Mouse (Mus musculus) bone marrow macrophage, adult 2 months (primary cell): Measurements from ENCODE around the gene Ube2l3.

ENCODE experiments used
- CTCF ChIP-seq: IDR thresholded peaks from 2 replicates; pipeline ENCODE4 v1.5.1; 2012; ENCODE audit warnings: low read depth, mild to moderate bottlenecking, low read length, moderate library complexity
- POLR2A ChIP-seq: IDR thresholded peaks from 2 replicates; pipeline ENCODE4 v1.6.1; 2012; ENCODE audit warnings: mild to moderate bottlenecking, low read depth, low read length, borderline replicate concordance

DNA sequence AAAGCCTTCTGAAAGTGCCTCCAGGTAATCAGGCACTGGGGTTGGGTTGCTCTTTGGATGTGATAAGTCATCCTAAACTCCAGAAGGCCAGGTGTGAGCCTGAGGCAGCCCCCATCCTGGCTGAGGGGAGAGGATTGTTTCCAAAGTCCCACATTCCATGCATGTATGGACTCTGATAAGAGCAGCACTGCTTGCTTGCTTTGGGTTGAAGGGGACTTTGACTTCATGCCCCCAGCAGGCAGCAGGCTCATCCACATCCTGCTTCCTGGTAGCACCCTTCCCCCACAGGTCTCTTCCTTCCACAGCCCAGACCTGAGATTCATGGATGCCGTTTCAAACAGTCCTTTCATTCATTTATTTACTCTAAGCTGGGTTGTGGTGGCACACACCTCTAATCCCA lies 41.3 kb upstream of the Ube2l3 start:
- TF ChIP-seq CTCF (no peak), POLR2A (no peak)
